Mouse (Mus musculus): ENCODE results near the gene Fras1. TPM values are rescaled to one million over a fixed set of nuclear protein-coding genes. Genes with fewer than 3 reads are reported as not detected.

Gene Fras1
- polyA plus RNA-seq, 1 experiment from 2014 or later: 5.9 TPM

DNA sequence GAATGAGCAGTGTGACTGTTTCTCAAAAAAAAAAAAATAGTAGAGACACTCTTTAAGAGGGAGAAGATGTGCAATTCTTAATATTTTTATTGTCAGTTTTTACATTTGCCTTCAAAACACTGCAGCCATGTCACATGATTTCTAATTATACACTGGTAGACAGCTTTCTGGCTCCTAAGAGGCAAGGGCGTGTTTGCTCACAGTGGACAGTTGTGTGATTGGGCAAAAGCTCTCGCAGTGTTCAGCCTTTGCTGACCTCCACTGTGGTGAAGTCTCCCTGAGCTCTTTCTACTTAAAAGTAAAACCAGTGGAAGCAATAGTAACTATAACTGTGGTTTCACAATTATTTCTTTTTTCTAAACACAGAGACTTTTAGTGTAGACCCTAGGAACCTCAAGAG lies 315.1 kb downstream of the Fras1 start:
- Histone ChIP-seq H3K36me3 (no peaks in the 10 kb centered on the region), H3K4me3 (no peak overlapping the region), H3K27me3 (ENCODE audit: low read depth, poor library complexity, severe bottlenecking) (no peaks in the 10 kb centered on the region), H3K27ac (replicated peaks) (no peak overlapping the region), H3K4me1 (peaks cover 3% of the 10 kb centered on the region; the same call in 1 of the 2 replicates), H3K9me3 (replicated peaks) (no peaks in the 10 kb centered on the region)
- no peak for DNase-seq (ENCODE audit: low spot score)
- 92% methylated on average over 2 of the region's 2 CpGs for WGBS

DNA sequence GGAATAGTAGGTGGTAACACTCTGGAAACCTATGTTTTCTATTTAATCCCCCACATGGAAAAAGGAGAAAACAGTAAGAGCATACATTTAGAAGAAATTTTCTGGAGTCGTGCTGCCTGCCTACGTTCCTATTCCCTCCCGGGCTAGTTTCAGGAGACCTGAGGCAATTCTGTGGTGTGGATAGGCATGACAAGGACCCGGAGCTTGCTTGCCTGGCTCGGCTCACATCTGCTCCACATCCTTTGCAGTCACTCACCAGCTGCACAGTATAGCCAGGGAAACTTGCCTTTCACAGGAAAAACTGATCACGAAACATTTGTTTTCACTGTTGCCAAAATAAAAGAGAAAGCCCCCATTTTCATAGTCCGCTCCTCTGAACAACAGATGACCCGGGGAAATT lies 325.2 kb downstream of the Fras1 start:
- H3K4me1 ChIP-seq: peaks cover 12% of the 10 kb centered on the region
- no peaks in the 10 kb centered on the region for H3K9me3 ChIP-seq (replicated peaks)
- H3K4me3 ChIP-seq: no peak overlapping the region
- no peaks in the 10 kb centered on the region for H3K27me3 ChIP-seq (ENCODE audit: low read depth, poor library complexity, severe bottlenecking)
- WGBS: 87% methylated on average over 8 of the region's 8 CpGs
- no peak for DNase-seq (ENCODE audit: low spot score)
- H3K27ac ChIP-seq (replicated peaks): no peak overlapping the region
- H3K36me3 ChIP-seq: no peaks in the 10 kb centered on the region

DNA sequence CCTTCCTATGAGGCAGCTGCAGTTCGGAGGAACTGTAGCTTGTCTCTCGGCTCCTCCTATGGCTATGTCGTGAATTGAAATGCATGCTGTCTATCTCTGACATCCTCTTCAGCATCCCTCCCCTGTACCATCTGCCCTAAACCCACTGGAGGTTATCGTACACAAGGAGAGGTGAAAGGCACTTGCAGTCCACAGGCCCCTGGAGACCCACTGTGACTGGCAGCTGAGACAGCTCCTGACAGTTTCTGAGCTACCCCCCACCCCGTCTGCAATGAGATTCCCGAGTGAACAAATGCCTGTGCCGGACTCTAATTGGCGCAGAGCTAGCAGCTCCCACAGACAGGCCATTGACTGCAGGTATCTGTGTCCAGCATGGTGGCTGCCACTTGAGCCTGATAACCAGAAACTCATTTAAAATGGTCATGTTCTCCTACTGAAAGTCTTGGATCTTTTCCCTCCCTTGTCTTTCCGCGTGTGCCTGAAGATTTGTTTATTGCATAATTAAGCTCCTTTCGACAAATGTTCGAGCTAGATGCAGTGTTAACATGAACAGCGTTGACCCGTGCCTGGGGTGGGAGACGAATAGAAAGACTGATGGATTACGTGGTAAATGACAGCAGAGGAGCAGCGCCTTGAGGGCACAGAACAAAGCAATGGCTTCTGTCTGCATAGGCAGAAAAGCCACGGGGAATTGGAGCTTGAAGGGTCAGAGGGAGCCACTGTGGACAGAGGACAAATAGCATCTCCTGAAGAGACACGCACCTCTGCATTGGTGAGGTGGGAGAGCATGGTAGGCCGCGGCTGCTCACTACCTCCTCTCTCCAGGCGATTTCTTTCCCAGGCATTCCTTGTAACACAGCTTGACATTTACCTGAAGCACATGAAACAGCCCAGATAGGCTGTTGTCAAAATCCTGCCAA lies 329.2 kb downstream of the Fras1 start:
- WGBS: 71% methylated on average over 22 of the region's 22 CpGs
- Histone ChIP-seq H3K27me3 (ENCODE audit: low read depth, poor library complexity, severe bottlenecking) (no peaks in the 10 kb centered on the region), H3K9me3 (replicated peaks) (no peaks in the 10 kb centered on the region), H3K4me1 (peaks cover 12% of the 10 kb centered on the region), H3K4me3 (no peak overlapping the region), H3K27ac (replicated peaks) (peak overlapping the region; percentile 23; the same call in 1 of the 2 replicates), H3K36me3 (no peaks in the 10 kb centered on the region)
- DNase-seq (ENCODE audit: low spot score): peak; percentile 16

DNA sequence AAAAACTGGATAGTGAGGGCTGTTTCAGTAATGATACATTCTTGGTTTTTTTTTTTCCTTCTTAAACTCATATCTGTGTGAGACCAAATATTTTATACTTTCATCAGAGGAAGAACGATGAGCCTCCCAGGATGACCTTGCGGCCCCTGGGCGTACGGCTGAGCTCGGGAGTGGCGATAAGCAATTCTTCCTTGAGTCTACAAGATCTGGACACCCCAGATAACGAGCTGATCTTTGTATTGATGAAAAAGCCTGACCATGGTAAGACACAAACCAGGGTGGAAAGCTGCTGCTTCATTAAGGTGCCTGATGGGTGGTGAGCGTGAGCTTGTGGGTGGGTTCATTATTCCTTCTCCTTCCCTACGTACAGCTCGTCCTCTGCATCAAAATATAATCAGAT lies 334.8 kb downstream of the Fras1 start:
- 85% methylated on average over 10 of the region's 10 CpGs for WGBS
- Histone ChIP-seq H3K27ac (replicated peaks) (no peak overlapping the region), H3K4me3 (no peak overlapping the region)

DNA sequence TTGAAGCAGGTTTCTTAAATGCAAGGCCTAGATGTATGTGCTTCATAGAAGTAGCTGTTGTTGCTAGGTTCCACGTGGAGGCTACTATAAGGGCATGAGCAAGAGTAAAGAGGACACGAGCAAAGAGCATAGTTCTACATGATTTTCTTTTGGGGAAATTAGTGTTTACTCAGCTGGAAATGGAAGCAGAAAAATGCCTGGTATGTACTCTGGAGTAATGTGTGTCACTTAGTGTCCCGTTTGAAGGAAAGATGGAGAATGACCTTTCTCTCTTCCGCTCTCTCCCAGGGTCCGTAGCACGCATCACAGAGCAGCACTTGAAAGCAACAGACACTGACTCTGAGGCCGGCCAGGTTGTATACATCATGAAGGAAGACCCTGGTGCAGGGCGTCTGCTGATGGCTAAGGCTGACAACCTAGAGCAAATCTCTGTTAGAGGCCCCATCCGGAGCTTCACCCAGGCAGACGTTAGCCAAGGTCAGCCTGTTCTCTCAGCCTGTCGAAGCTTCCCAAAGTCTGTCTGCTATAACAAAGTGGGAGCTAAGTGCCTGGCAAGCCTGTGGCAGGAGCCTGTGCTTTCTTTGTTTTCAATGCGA lies 338.4 kb downstream of the Fras1 start:
- DNase-seq (ENCODE audit: low spot score): peak; percentile 24
- H3K9me3 ChIP-seq (replicated peaks): no peaks in the 10 kb centered on the region
- no peak overlapping the region for H3K4me3 ChIP-seq
- no peaks in the 10 kb centered on the region for H3K36me3 ChIP-seq
- WGBS: 78% methylated on average over 12 of the region's 12 CpGs
- H3K27ac ChIP-seq (replicated peaks): no peak overlapping the region
- no peaks in the 10 kb centered on the region for H3K27me3 ChIP-seq (ENCODE audit: low read depth, poor library complexity, severe bottlenecking)
- peaks cover 8% of the 10 kb centered on the region; the same call in 1 of the 2 replicates for H3K4me1 ChIP-seq

More for the DNA sequence above, 334.8 kb downstream of the Fras1 start:
- H3K36me3 ChIP-seq: no peaks in the 10 kb centered on the region
- H3K27me3 ChIP-seq (ENCODE audit: low read depth, poor library complexity, severe bottlenecking): no peaks in the 10 kb centered on the region
- no peaks in the 10 kb centered on the region for H3K9me3 ChIP-seq (replicated peaks)
- H3K4me1 ChIP-seq: peaks cover 3% of the 10 kb centered on the region; the same call in 1 of the 2 replicates
- no peak for DNase-seq (ENCODE audit: low spot score)

DNA sequence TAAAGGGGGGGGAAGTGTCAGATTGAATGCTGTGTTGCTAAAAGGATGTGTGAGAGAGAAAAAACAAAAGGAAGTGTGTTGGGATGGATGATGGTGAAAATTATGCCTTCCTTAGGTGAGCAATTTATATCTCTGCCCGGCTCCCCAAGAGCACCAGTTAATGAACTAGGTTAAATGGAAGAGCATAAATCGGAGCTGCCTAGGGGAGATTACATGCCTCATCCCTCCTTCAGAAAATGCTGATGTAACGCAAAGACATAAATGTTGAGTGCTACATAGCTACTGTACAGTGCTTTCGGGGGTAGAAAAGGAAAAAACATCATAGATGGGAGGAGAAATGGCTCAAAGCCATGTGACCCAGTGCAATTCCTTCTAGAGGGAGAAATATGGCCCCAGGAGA lies 339.0 kb downstream of the Fras1 start:
- Histone ChIP-seq H3K4me3 (no peak overlapping the region), H3K36me3 (no peaks in the 10 kb centered on the region), H3K27me3 (ENCODE audit: low read depth, poor library complexity, severe bottlenecking) (no peaks in the 10 kb centered on the region), H3K27ac (replicated peaks) (no peak overlapping the region), H3K9me3 (replicated peaks) (no peaks in the 10 kb centered on the region), H3K4me1 (peaks cover 8% of the 10 kb centered on the region; the same call in 1 of the 2 replicates)
- no peak for DNase-seq (ENCODE audit: low spot score)
- whole genome bisulfite sequencing: 94% methylated on average over 4 of the region's 4 CpGs

DNA sequence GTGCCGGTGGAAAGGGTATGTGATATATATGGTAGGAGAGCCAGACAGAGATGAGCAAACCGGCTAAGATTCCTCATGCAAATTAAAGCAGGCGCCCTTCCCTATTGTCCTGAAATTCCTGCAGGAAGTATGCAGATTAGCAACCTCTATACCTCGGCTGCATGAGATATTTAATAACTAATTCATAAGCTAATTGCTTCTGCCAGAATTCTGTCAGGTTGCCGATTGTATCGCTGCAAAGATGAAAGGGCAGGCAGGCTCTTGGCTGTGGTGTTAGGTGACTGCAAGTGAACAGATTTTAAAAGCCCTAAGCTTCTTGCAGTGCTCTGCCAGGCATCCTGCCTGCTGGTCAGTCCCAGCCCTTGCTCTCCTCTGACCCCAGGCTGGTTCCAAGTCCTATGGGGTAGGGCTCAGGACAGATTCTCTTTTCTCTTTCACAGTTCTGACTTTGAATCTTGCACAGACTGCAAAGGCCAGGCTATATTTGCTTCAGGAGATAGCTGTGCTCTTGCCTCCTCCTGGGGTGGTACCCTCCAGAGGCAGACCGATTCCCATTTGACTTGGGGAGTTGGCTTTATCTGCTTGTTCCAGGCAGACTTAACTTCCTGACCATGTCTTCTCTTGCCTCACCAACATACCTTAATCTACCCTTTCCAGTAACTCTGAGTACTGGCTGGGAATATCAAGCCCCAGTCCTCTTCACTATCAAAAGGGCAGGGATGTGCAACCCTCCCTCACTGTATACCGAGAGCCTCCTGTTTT lies 342.7 kb downstream of the Fras1 start:
- no peak overlapping the region for H3K4me3 ChIP-seq
- no peaks in the 10 kb centered on the region for H3K9me3 ChIP-seq (replicated peaks)
- no peak for DNase-seq (ENCODE audit: low spot score)
- H3K4me1 ChIP-seq: peaks cover 8% of the 10 kb centered on the region; the same call in 1 of the 2 replicates
- no peaks in the 10 kb centered on the region for H3K36me3 ChIP-seq
- 62% methylated on average over 8 of the region's 8 CpGs for WGBS
- no peak overlapping the region for H3K27ac ChIP-seq (replicated peaks)
- no peaks in the 10 kb centered on the region for H3K27me3 ChIP-seq (ENCODE audit: low read depth, poor library complexity, severe bottlenecking)

DNA sequence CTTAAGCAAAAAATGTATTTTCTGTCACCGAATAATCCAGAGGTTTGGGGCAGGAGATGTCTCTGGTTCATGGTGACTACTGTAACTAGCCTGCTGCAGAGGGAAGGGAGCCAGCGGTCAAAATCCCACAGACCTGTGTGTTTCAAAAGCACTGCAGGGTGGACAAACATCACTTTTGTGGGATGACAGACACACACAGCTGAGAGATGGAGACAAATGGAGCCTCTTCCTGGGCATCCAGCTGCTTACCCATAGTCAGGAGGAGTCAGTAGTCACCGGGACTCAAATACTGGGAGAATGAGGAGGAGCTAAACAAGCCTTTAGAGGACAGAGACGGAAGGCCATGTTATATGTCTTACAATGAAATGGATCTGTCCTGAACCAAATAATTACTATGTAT lies 343.9 kb downstream of the Fras1 start:
- Histone ChIP-seq H3K4me3 (no peak overlapping the region), H3K4me1 (peaks cover 5% of the 10 kb centered on the region; the same call in 1 of the 2 replicates), H3K9me3 (replicated peaks) (no peaks in the 10 kb centered on the region), H3K27ac (replicated peaks) (no peak overlapping the region), H3K36me3 (no peaks in the 10 kb centered on the region), H3K27me3 (ENCODE audit: low read depth, poor library complexity, severe bottlenecking) (no peaks in the 10 kb centered on the region)
- WGBS: 94% methylated on average over 4 of the region's 4 CpGs
- DNase-seq (ENCODE audit: low spot score): no peak

DNA sequence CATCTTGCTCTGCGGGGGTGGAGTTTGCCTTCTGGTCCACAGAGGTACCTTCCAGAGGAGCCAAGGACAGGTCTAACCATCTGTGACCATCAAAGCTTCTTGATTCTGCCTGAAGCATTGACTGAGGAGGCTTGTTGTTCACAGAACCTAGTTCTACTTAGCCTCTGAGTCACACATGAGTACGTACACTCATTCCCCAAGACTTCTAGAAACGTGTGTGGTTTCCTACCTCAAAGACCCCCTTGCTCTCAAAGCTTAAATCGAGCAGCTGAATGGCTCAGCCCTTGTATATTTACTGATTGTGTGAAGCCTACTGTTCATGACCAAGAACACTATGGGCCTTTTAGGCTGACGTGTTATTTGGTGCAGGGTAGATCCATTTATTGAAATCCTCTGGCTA lies 344.8 kb downstream of the Fras1 start:
- no peaks in the 10 kb centered on the region for H3K27me3 ChIP-seq (ENCODE audit: low read depth, poor library complexity, severe bottlenecking)
- H3K4me3 ChIP-seq: no peak overlapping the region
- no peak overlapping the region for H3K27ac ChIP-seq (replicated peaks)
- no peak for DNase-seq (ENCODE audit: low spot score)
- no peaks in the 10 kb centered on the region for H3K36me3 ChIP-seq
- WGBS: 90% methylated on average over 5 of the region's 5 CpGs
- no peaks in the 10 kb centered on the region for H3K9me3 ChIP-seq (replicated peaks)
- peaks cover 5% of the 10 kb centered on the region; the same call in 1 of the 2 replicates for H3K4me1 ChIP-seq

DNA sequence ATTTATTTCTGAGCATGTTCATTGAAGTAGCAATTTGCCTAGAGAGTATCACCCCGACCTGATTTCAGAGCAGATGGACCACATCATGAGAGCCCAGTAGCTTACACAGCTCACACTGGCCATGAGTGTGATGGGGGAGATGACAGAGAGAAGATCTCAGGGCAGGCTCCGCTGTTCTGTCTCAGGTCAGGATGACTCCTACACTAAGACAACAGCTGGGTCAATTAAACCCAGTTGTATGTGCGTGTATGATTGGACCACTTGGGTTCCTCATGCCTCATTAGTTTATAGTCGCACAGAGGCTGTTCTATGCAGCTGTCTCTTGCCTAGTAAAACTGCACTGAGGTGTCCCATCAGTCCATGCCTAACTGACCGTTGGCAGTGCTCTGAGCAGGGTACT lies 345.5 kb downstream of the Fras1 start:
- Histone ChIP-seq H3K27me3 (ENCODE audit: low read depth, poor library complexity, severe bottlenecking) (no peaks in the 10 kb centered on the region), H3K4me3 (no peak overlapping the region), H3K4me1 (peaks cover 5% of the 10 kb centered on the region; the same call in 1 of the 2 replicates), H3K36me3 (no peaks in the 10 kb centered on the region), H3K27ac (replicated peaks) (no peak overlapping the region), H3K9me3 (replicated peaks) (no peaks in the 10 kb centered on the region)
- DNase-seq (ENCODE audit: low spot score): no peak
- 93% methylated on average over 5 of the region's 5 CpGs for WGBS

DNA sequence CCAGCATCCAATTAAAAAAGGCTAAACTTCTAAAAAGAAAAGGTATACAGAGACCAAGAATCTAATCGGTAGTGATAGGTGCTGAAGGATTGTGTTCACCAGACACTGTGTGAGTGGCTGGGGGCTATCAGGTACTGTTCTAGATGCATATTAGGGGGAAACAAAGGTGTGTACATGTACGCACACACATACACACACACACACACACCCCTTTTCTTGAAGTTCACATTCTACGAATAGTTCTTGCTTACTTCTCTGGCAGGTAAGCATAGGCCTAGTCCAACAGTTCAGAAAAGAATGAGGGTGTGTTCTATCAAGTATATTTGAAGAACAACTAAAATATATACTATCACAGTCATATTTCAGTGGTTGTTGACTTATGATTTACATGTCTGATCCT lies 348.9 kb downstream of the Fras1 start:
- 67% methylated on average over 3 of the region's 3 CpGs for WGBS

DNA sequence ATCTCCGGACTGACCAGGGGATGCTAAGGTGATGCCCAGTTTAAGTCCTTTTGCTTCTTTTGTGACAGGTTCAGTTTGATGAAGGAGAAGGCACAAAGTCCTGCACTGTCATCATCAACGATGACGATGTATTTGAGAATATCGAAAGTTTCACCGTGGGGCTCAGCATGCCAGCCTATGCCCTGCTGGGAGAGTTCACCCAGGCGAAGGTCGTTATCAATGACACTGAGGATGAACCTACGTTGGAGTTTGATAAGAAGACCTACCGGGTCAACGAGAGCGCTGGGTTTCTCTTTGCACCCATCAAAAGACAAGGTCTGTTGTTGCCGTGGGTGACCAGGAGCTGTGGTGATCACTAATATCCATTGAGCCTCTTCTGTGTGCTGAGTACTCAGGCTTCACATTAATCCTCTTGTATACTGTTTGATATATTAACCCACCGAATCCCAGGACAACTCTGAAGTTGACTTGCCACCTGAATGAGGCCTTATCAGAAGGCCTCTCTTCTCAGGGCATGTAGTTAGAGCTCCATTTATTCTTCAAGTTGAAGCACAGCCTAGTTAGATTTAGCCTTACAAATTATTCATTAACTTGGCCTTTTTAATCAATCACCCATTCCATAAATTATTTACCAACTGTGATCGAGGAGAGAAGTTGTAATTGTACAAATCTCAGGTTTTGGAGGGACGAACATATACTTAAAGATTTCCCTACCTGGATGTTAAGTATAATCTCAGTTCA lies 365.6 kb downstream of the Fras1 start:
- Histone ChIP-seq H3K9me3 (replicated peaks) (no peaks in the 10 kb centered on the region), H3K27me3 (ENCODE audit: low read depth, poor library complexity, severe bottlenecking) (no peaks in the 10 kb centered on the region), H3K4me1 (no peaks in the 10 kb centered on the region), H3K27ac (replicated peaks) (no peak overlapping the region), H3K36me3 (0 out of 2 replicates have a peak, but pooled peaks cover 5% of the 10 kb centered on the region), H3K4me3 (no peak overlapping the region)
- no peak for DNase-seq (ENCODE audit: low spot score)
- WGBS: 92% methylated on average over 15 of the region's 15 CpGs

More for the DNA sequence above, 348.9 kb downstream of the Fras1 start:
- H3K9me3 ChIP-seq (replicated peaks): no peaks in the 10 kb centered on the region
- H3K36me3 ChIP-seq: no peaks in the 10 kb centered on the region
- no peak overlapping the region for H3K4me3 ChIP-seq
- H3K4me1 ChIP-seq: no peaks in the 10 kb centered on the region
- no peak for DNase-seq (ENCODE audit: low spot score)
- H3K27me3 ChIP-seq (ENCODE audit: low read depth, poor library complexity, severe bottlenecking): no peaks in the 10 kb centered on the region
- no peak overlapping the region for H3K27ac ChIP-seq (replicated peaks)

Measured in midbrain, embryonic 10.5 days (tissue).